Mouse (Mus musculus): ENCODE data around the gene Tnk2. TPM values are rescaled to one million over a fixed set of nuclear protein-coding genes. Genes with fewer than 3 reads are reported as not detected.

The Tnk2 gene
- polyA plus RNA-seq, 1 experiment from 2014 or later = 7.3 TPM

DNA sequence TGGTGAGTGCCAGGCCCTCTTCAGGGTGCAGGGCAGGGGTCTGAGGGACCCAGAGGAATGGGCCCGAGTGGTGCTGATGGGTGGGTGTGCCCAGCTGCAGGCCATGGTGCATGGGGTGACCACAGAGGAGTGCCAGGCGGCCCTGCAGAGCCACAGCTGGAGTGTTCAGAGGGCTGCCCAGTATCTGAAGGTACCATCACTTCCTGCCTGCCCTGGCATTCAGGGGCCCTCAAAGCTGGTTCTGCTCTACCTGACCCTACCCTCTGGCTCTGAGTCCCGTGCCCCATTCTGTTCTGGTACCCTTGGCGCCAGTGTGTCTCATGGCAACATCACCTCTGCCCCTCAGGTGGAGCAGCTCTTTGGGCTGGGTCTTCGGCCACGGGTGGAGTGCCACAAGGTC lies 37.1 kb downstream of the Tnk2 start:
- Histone ChIP-seq H3K4me1 (ENCODE audit: control insufficient read depth in 2 of 2, insufficient read depth in 2 of 2, low read length in 2 of 2) (peaks cover 0 to 3% of the 10 kb centered on the region in 2 experiments; a peak in 1 of 4 replicates), H3K9me3 (ENCODE audit: control insufficient read depth, low read length) (no peaks in the 10 kb centered on the region), H3K4me2 (ENCODE audit: low read length) (no peak overlapping the region), H3K27ac (replicated peaks in 1 of 2; ENCODE audit: control insufficient read depth in 1 of 2, insufficient read depth in 1 of 2, low read depth in 2 of 2, low read length in 2 of 2) (no peak overlapping the region), H3K36me3 (ENCODE audit: control insufficient read depth, insufficient read depth, low read length) (peaks cover 63% of the 10 kb centered on the region), H3K27me3 (ENCODE audit: control insufficient read depth, insufficient read depth, low read length) (no peaks in the 10 kb centered on the region), H3K4me3 (ENCODE audit: control insufficient read depth in 1 of 2, insufficient read depth in 1 of 2, low read depth in 1 of 2, low read length in 2 of 2) (no peak overlapping the region), H3K9ac (ENCODE audit: low read length) (no peak overlapping the region)
- no peak for ATAC-seq (ENCODE audit: insufficient number of reproducible peaks, insufficient read depth, low FRiP score, low read depth)
- WGBS = 84% methylated on average over 6 of the region's 6 CpGs

GRCm38 (mm10) chr16:32682194-32682593 lies 38.5 kb downstream of the Tnk2 start:
- no peaks in the 10 kb centered on the region for H3K9me3 ChIP-seq (ENCODE audit: control insufficient read depth, low read length)
- H3K4me1 ChIP-seq (ENCODE audit: control insufficient read depth in 2 of 2, insufficient read depth in 2 of 2, low read length in 2 of 2) = 0 out of 4 replicates have a peak, but pooled peaks cover 0 to 3% of the 10 kb centered on the region in 2 experiments
- H3K9ac ChIP-seq (ENCODE audit: low read length) = no peak overlapping the region
- H3K27ac ChIP-seq (replicated peaks in 1 of 2; ENCODE audit: control insufficient read depth in 1 of 2, insufficient read depth in 1 of 2, low read depth in 2 of 2, low read length in 2 of 2) = no peak overlapping the region
- H3K36me3 ChIP-seq (ENCODE audit: control insufficient read depth, insufficient read depth, low read length) = peaks cover 50% of the 10 kb centered on the region
- no peak for ATAC-seq (ENCODE audit: insufficient number of reproducible peaks, insufficient read depth, low FRiP score, low read depth)
- no peaks in the 10 kb centered on the region for H3K27me3 ChIP-seq (ENCODE audit: control insufficient read depth, insufficient read depth, low read length)
- WGBS = 14% methylated on average over 5 of the region's 5 CpGs
- H3K4me3 ChIP-seq (ENCODE audit: control insufficient read depth in 1 of 2, insufficient read depth in 1 of 2, low read depth in 1 of 2, low read length in 2 of 2) = no peak overlapping the region
- H3K4me2 ChIP-seq (ENCODE audit: low read length) = no peak overlapping the region

DNA sequence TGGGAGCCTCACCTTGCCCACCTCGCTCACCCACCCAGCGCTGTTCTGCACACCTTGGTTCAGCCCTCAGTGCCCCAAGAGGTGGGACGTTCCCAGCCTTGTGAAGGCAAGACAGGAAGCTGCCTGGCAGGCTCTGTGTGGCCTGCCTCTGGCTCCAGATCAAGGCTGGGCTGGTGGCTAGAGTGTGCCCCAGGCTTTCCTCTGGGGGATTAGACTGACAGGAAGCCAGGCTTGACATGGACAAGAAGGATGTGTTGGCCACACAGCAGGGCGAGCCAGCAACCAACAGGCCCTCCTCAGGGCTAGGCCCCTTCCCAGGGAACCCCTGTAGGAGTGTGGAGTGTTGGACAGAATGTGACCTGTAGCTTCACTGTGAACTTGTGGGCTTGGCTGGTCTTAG lies 39.2 kb downstream of the Tnk2 start:
- WGBS = 65% methylated on average over 4 of the region's 4 CpGs
- H3K9ac ChIP-seq (ENCODE audit: low read length) = no peak overlapping the region
- peaks cover 47% of the 10 kb centered on the region for H3K36me3 ChIP-seq (ENCODE audit: control insufficient read depth, insufficient read depth, low read length)
- no peak overlapping the region for H3K27ac ChIP-seq (replicated peaks in 1 of 2; ENCODE audit: control insufficient read depth in 1 of 2, insufficient read depth in 1 of 2, low read depth in 2 of 2, low read length in 2 of 2)
- no peak for ATAC-seq (ENCODE audit: insufficient number of reproducible peaks, insufficient read depth, low FRiP score, low read depth)
- H3K4me3 ChIP-seq (ENCODE audit: control insufficient read depth in 1 of 2, insufficient read depth in 1 of 2, low read depth in 1 of 2, low read length in 2 of 2) = no peak overlapping the region
- no peaks in the 10 kb centered on the region for H3K27me3 ChIP-seq (ENCODE audit: control insufficient read depth, insufficient read depth, low read length)
- H3K9me3 ChIP-seq (ENCODE audit: control insufficient read depth, low read length) = no peaks in the 10 kb centered on the region
- no peak overlapping the region for H3K4me2 ChIP-seq (ENCODE audit: low read length)
- H3K4me1 ChIP-seq (ENCODE audit: control insufficient read depth in 2 of 2, insufficient read depth in 2 of 2, low read length in 2 of 2) = 0 out of 4 replicates have a peak, but pooled peaks cover 0 to 3% of the 10 kb centered on the region in 2 experiments

DNA sequence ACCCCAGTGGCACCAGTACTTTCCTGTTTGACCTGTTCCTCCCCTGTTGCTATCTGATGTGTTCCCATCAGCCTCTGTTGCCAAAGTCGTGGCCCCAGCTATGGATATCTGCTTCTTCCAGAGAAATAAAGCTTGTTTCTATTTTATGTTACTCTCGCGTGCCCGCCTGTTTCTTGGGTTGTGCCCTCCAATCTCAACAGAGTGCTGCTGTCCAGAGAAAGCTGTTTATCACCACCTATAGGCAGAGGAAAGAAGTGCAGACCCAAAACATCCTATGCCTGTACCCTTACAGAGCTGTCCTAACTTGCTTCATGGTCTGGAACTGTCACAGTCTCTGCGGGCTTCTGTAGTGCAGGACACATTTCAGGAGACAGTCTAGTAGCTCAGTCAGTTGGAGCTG lies 39.7 kb downstream of the Tnk2 start:
- Histone ChIP-seq H3K4me2 (ENCODE audit: low read length) (no peak overlapping the region), H3K27ac (replicated peaks in 1 of 2; ENCODE audit: control insufficient read depth in 1 of 2, insufficient read depth in 1 of 2, low read depth in 2 of 2, low read length in 2 of 2) (no peak overlapping the region), H3K9ac (ENCODE audit: low read length) (no peak overlapping the region), H3K4me1 (ENCODE audit: control insufficient read depth in 2 of 2, insufficient read depth in 2 of 2, low read length in 2 of 2) (0 out of 4 replicates have a peak, but pooled peaks cover 0 to 3% of the 10 kb centered on the region in 2 experiments), H3K36me3 (ENCODE audit: control insufficient read depth, insufficient read depth, low read length) (peaks cover 42% of the 10 kb centered on the region), H3K4me3 (ENCODE audit: control insufficient read depth in 1 of 2, insufficient read depth in 1 of 2, low read depth in 1 of 2, low read length in 2 of 2) (no peak overlapping the region), H3K9me3 (ENCODE audit: control insufficient read depth, low read length) (no peaks in the 10 kb centered on the region), H3K27me3 (ENCODE audit: control insufficient read depth, insufficient read depth, low read length) (no peaks in the 10 kb centered on the region)
- WGBS = 52% methylated on average over 5 of the region's 5 CpGs
- ATAC-seq (ENCODE audit: insufficient number of reproducible peaks, insufficient read depth, low FRiP score, low read depth) = no peak

DNA sequence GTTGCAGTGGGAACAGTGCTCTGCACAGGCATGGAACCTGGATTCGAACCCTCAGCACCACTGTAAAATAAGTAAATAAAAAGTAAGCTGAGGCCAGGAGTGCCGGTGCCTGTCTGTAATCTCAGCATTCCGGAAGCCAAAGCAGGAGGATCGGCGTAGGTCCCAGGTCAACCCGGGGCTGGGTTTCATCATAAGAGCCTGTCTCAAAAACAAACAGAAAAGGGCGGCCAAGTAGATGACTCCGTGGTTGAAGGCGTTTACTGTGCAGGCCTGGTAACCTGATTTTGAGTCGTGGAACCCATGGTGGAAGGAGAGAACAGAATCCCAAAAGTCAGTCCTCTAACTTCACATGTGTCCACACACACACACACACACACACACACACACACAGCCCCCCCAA lies 41.7 kb downstream of the Tnk2 start:
- no peak overlapping the region for H3K4me3 ChIP-seq (ENCODE audit: control insufficient read depth in 1 of 2, insufficient read depth in 1 of 2, low read depth in 1 of 2, low read length in 2 of 2)
- no peak overlapping the region for H3K9ac ChIP-seq (ENCODE audit: low read length)
- WGBS = 56% methylated on average over 10 of the region's 10 CpGs
- H3K27ac ChIP-seq (replicated peaks in 1 of 2; ENCODE audit: control insufficient read depth in 1 of 2, insufficient read depth in 1 of 2, low read depth in 2 of 2, low read length in 2 of 2) = no peak overlapping the region
- no peaks in the 10 kb centered on the region for H3K27me3 ChIP-seq (ENCODE audit: control insufficient read depth, insufficient read depth, low read length)
- no peaks in the 10 kb centered on the region for H3K9me3 ChIP-seq (ENCODE audit: control insufficient read depth, low read length)
- peaks cover 22% of the 10 kb centered on the region for H3K36me3 ChIP-seq (ENCODE audit: control insufficient read depth, insufficient read depth, low read length)
- H3K4me1 ChIP-seq (ENCODE audit: control insufficient read depth in 2 of 2, insufficient read depth in 2 of 2, low read length in 2 of 2) = 0 out of 4 replicates have a peak, but pooled peaks cover 0 to 3% of the 10 kb centered on the region in 2 experiments
- no peak for ATAC-seq (ENCODE audit: insufficient number of reproducible peaks, insufficient read depth, low FRiP score, low read depth)
- no peak overlapping the region for H3K4me2 ChIP-seq (ENCODE audit: low read length)

DNA sequence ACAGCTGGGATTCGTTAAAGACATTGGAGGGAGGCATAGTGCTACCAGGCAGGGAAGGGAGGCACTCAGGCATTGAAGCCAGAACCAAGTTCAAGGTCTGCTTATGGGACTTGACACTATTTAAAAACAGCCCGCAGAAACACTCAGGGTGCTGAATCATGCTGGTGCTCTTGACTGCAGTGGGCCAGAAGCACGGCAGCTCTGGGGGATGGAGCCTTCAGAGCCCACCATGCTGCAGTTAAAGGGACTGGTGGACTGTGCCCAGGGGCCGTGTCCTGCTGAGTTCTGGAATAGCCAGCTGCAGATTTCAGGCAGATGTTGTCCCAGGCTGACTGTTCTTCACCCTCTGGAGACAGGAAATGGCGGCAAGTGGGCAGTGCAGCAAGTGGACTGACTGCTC lies 42.3 kb downstream of the Tnk2 start:
- 58% methylated on average over 5 of the region's 5 CpGs for WGBS

DNA sequence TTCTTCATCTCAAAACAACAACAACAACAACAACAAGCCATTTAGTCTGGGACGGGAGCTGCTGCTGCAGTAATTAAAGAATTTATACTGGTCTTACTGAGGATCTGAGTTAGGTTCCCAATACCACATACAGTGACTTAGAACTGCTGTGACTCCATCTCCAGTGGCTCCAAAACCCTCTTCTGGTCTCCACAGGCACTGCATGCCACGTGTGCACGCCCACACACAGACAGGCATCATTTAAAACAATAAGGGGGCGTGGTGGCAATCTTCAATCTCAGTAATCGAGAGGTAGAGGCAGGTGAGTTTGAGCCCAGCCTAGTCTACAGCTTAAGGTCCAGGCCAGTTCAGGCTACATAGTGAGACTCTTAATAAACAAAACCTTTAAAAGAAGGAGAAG lies 43.5 kb downstream of the Tnk2 start:
- no peak overlapping the region for H3K27ac ChIP-seq (replicated peaks in 1 of 2; ENCODE audit: control insufficient read depth in 1 of 2, insufficient read depth in 1 of 2, low read depth in 2 of 2, low read length in 2 of 2)
- no peak for ATAC-seq (ENCODE audit: insufficient number of reproducible peaks, insufficient read depth, low FRiP score, low read depth)
- H3K36me3 ChIP-seq (ENCODE audit: control insufficient read depth, insufficient read depth, low read length) = peaks cover 8% of the 10 kb centered on the region
- no peak overlapping the region for H3K9ac ChIP-seq (ENCODE audit: low read length)
- 83% methylated on average over 5 of the region's 5 CpGs for WGBS
- no peaks in the 10 kb centered on the region for H3K9me3 ChIP-seq (ENCODE audit: control insufficient read depth, low read length)
- no peaks in the 10 kb centered on the region for H3K27me3 ChIP-seq (ENCODE audit: control insufficient read depth, insufficient read depth, low read length)
- H3K4me3 ChIP-seq (ENCODE audit: control insufficient read depth in 1 of 2, insufficient read depth in 1 of 2, low read depth in 1 of 2, low read length in 2 of 2) = no peak overlapping the region
- 0 out of 4 replicates have a peak, but pooled peaks cover 0 to 3% of the 10 kb centered on the region in 2 experiments for H3K4me1 ChIP-seq (ENCODE audit: control insufficient read depth in 2 of 2, insufficient read depth in 2 of 2, low read length in 2 of 2)
- no peak overlapping the region for H3K4me2 ChIP-seq (ENCODE audit: low read length)

More for the DNA sequence above, 42.3 kb downstream of the Tnk2 start:
- Histone ChIP-seq H3K4me3 (ENCODE audit: control insufficient read depth in 1 of 2, insufficient read depth in 1 of 2, low read depth in 1 of 2, low read length in 2 of 2) (no peak overlapping the region), H3K4me1 (ENCODE audit: control insufficient read depth in 2 of 2, insufficient read depth in 2 of 2, low read length in 2 of 2) (0 out of 4 replicates have a peak, but pooled peaks cover 0 to 3% of the 10 kb centered on the region in 2 experiments), H3K27ac (replicated peaks in 1 of 2; ENCODE audit: control insufficient read depth in 1 of 2, insufficient read depth in 1 of 2, low read depth in 2 of 2, low read length in 2 of 2) (no peak overlapping the region), H3K4me2 (ENCODE audit: low read length) (no peak overlapping the region), H3K36me3 (ENCODE audit: control insufficient read depth, insufficient read depth, low read length) (peaks cover 16% of the 10 kb centered on the region), H3K9me3 (ENCODE audit: control insufficient read depth, low read length) (no peaks in the 10 kb centered on the region), H3K9ac (ENCODE audit: low read length) (no peak overlapping the region), H3K27me3 (ENCODE audit: control insufficient read depth, insufficient read depth, low read length) (no peaks in the 10 kb centered on the region)
- no peak for ATAC-seq (ENCODE audit: insufficient number of reproducible peaks, insufficient read depth, low FRiP score, low read depth)

- Histone ChIP-seq H3K9ac (ENCODE audit: low read length) (no peak overlapping the region), H3K27ac (replicated peaks in 1 of 2; ENCODE audit: control insufficient read depth in 1 of 2, insufficient read depth in 1 of 2, low read depth in 2 of 2, low read length in 2 of 2) (no peak overlapping the region), H3K36me3 (ENCODE audit: control insufficient read depth, insufficient read depth, low read length) (no peaks in the 10 kb centered on the region), H3K27me3 (ENCODE audit: control insufficient read depth, insufficient read depth, low read length) (no peaks in the 10 kb centered on the region), H3K4me1 (ENCODE audit: control insufficient read depth in 2 of 2, insufficient read depth in 2 of 2, low read length in 2 of 2) (no peaks in the 10 kb centered on the region), H3K9me3 (ENCODE audit: control insufficient read depth, low read length) (no peaks in the 10 kb centered on the region), H3K4me2 (ENCODE audit: low read length) (no peak overlapping the region), H3K4me3 (ENCODE audit: control insufficient read depth in 1 of 2, insufficient read depth in 1 of 2, low read depth in 1 of 2, low read length in 2 of 2) (no peak overlapping the region)
- 46% methylated on average over 4 of the region's 4 CpGs for WGBS
- no peak for ATAC-seq (ENCODE audit: insufficient number of reproducible peaks, insufficient read depth, low FRiP score, low read depth)
Measured at GRCm38 (mm10) chr16:32688770-32689169, 45.1 kb downstream of the Tnk2 start.
